Mouse (Mus musculus) CH12.LX (cell line): ENCODE measurements around the gene Uggt2. TPM values are rescaled to one million over a fixed set of nuclear protein-coding genes. Genes with fewer than 3 reads are reported as not detected.

Experiments
- DNase-seq: peaks from one replicate; pipeline ENCODE4 v3.0.0-alpha.2; 2013; ENCODE audit errors: extremely low read depth
- H3K27ac ChIP-seq: 2 replicates; pipeline ENCODE4 v1.5.1; 2012; ENCODE audit warnings: low read depth, mild to moderate bottlenecking, control low read depth, moderate library complexity; ENCODE audit not compliant: insufficient read depth
- H3K27me3 ChIP-seq: replicated peaks from 2 replicates; pipeline ENCODE3; 2012; ENCODE audit warnings: inconsistent platforms
- H3K36me3 ChIP-seq, 2 experiments: replicated peaks in 1 of 2; 2 replicates each; pipeline versions ENCODE3 to v1.6.1; 2012; ENCODE audit warnings: inconsistent platforms in 1 of 2, low read length in 1 of 2, mild to moderate bottlenecking in 1 of 2, mixed read lengths in 1 of 2, moderate library complexity in 1 of 2; ENCODE audit not compliant: control insufficient read depth in 1 of 2, insufficient read depth in 1 of 2
- H3K4me1 ChIP-seq, 2 experiments: 2 replicates each; pipeline ENCODE4 v1.6.1; 2012; ENCODE audit warnings: inconsistent platforms in 1 of 2, moderate library complexity in 1 of 2; ENCODE audit not compliant: insufficient read depth in 2 of 2, control insufficient read depth in 1 of 2
- H3K4me2 ChIP-seq: 2 replicates; pipeline ENCODE4 v1.6.1; 2012; ENCODE audit warnings: low read depth, mild to moderate bottlenecking, control low read depth; ENCODE audit not compliant: poor library complexity, insufficient read depth, severe bottlenecking
- H3K4me3 ChIP-seq, 3 experiments: fragments of 150-350 bp in 1 of 3; sonication (generic) in 1 of 3; replicated peaks in 1 of 3; 2 replicates each; pipeline versions ENCODE3 to v1.5.1; 2011 to 2012; ENCODE audit warnings: low read depth in 2 of 3, low read length in 2 of 3, mild to moderate bottlenecking in 2 of 3, moderate library complexity in 2 of 3, control low read depth in 1 of 3, improper control_type of control experiment in 1 of 3, inconsistent platforms in 1 of 3, mixed read lengths in 1 of 3; ENCODE audit not compliant: poor library complexity in 1 of 3
- H3K79me2 ChIP-seq: replicated peaks from 2 replicates; pipeline ENCODE4 v1.6.1; 2012; ENCODE audit warnings: mild to moderate bottlenecking, moderate library complexity; ENCODE audit not compliant: control insufficient read depth, poor library complexity, insufficient read depth, severe bottlenecking; ENCODE audit errors: extremely low read depth
- H3K9ac ChIP-seq: 2 replicates; pipeline ENCODE4 v1.6.1; 2012; ENCODE audit warnings: low read depth, mild to moderate bottlenecking, control low read depth, moderate library complexity; ENCODE audit not compliant: insufficient read depth
- H3K9me3 ChIP-seq: replicated peaks from 2 replicates; pipeline ENCODE3; 2012; ENCODE audit warnings: low read length, inconsistent platforms, mixed read lengths
- BHLHE40 ChIP-seq: IDR thresholded peaks from 2 replicates; pipeline ENCODE4 v1.6.1; 2011; ENCODE audit warnings: mild to moderate bottlenecking, low read depth, low read length, improper control_type of control experiment
- CHD1 ChIP-seq: IDR thresholded peaks from 2 replicates; pipeline ENCODE4 v1.6.1; 2012; ENCODE audit warnings: low read depth, low read length, improper control_type of control experiment, inconsistent platforms
- ELF1 ChIP-seq: IDR thresholded peaks from 2 replicates; pipeline ENCODE4 v1.6.1; 2014; ENCODE audit warnings: low read depth, mild to moderate bottlenecking, inconsistent platforms, low read length, improper control_type of control experiment
- GABPA ChIP-seq: IDR thresholded peaks from 2 replicates; pipeline ENCODE4 v1.6.1; 2012; ENCODE audit warnings: low read depth, low read length, improper control_type of control experiment, inconsistent platforms; ENCODE audit not compliant: insufficient replicate concordance
- HCFC1 ChIP-seq: IDR thresholded peaks from 2 replicates; pipeline ENCODE4 v1.6.1; 2012; ENCODE audit warnings: low read depth, mild to moderate bottlenecking, inconsistent platforms, low read length, improper control_type of control experiment
- IRF4 ChIP-seq: IDR thresholded peaks from 2 replicates; pipeline ENCODE4 v1.6.1; 2014; ENCODE audit warnings: low read depth, mild to moderate bottlenecking, inconsistent platforms, low read length, improper control_type of control experiment
- JUN ChIP-seq: IDR thresholded peaks from 2 replicates; pipeline ENCODE4 v1.6.1; 2011; ENCODE audit warnings: low read depth, mild to moderate bottlenecking, low read length, improper control_type of control experiment, moderate library complexity; ENCODE audit not compliant: insufficient read depth
- MAFK ChIP-seq: IDR thresholded peaks from 2 replicates; pipeline ENCODE4 v1.6.1; 2011; ENCODE audit warnings: low read length, improper control_type of control experiment; ENCODE audit not compliant: insufficient replicate concordance
- MAZ ChIP-seq: IDR thresholded peaks from 2 replicates; pipeline ENCODE4 v1.6.1; 2012; ENCODE audit warnings: low read depth, mild to moderate bottlenecking, inconsistent platforms, low read length, improper control_type of control experiment, moderate library complexity
- MEF2A ChIP-seq: IDR thresholded peaks from 2 replicates; pipeline ENCODE4 v1.6.1; 2014; ENCODE audit warnings: low read depth, mild to moderate bottlenecking, inconsistent platforms, low read length, improper control_type of control experiment, borderline replicate concordance
- MXI1 ChIP-seq: IDR thresholded peaks from 2 replicates; pipeline ENCODE4 v1.6.1; 2011; ENCODE audit warnings: mild to moderate bottlenecking, low read depth, low read length, improper control_type of control experiment
- NELFE ChIP-seq: IDR thresholded peaks from 2 replicates; pipeline ENCODE4 v1.6.1; 2011; ENCODE audit warnings: low read depth, low read length, improper control_type of control experiment
- PAX5 ChIP-seq: IDR thresholded peaks from 2 replicates; pipeline ENCODE4 v1.6.1; 2012; ENCODE audit warnings: low read length, inconsistent platforms, mixed read lengths
- POLR2A ChIP-seq: IDR thresholded peaks from 2 replicates; pipeline ENCODE4 v1.6.1; 2011; ENCODE audit warnings: low read depth, mild to moderate bottlenecking, improper control_type of control experiment, low read length
- SIN3A ChIP-seq: IDR thresholded peaks from 2 replicates; pipeline ENCODE4 v1.6.1; 2012; ENCODE audit warnings: low read length, improper control_type of control experiment, inconsistent platforms
- USF1 ChIP-seq: IDR thresholded peaks from 2 replicates; pipeline ENCODE4 v1.6.1; 2014; ENCODE audit warnings: low read depth, mild to moderate bottlenecking, inconsistent platforms, low read length, improper control_type of control experiment
- ZC3H11A ChIP-seq: IDR thresholded peaks from 2 replicates; pipeline ENCODE4 v1.6.1; 2012; ENCODE audit warnings: low read depth, mild to moderate bottlenecking, inconsistent platforms, low read length, improper control_type of control experiment
- dilution Hi-C: fragments of 300-500 bp; cut with MboI; formaldehyde crosslinking; loops from 2 replicates; pipeline ENCODE4 v1.14.3; 2020; ENCODE audit warnings: low sequenced_read_pairs; ENCODE audit not compliant: extremely low pct_unique_long_range_greater_than_20kb, extremely low pct_ligation_motif_present
- in situ Hi-C: fragments of 300-500 bp; cut with MboI; formaldehyde crosslinking; loops from 3 replicates; pipeline ENCODE4 v1.14.3; 2019; ENCODE audit warnings: low sequenced_read_pairs, low pct_ligation_motif_present, low pct_unique_long_range_greater_than_20kb, mixed read lengths
- polyA plus RNA-seq: library from polyadenylated mRNA; unstranded; fragments of >175 nt; gene quantifications from 2 replicates; pipeline ENCODE4 v1.2.1, GENCODE M21; 2012; ENCODE audit warnings: low read depth; ENCODE audit not compliant: insufficient read length
- total RNA-seq, 2 experiments: library from RNA; depleted of rRNA; stranded (reverse); fragments of 300-350 nt in 1 of 2; fragments of >200 nt in 1 of 2; gene quantifications; 2 replicates each; pipeline ENCODE4 v1.2.3; 2012 to 2014

The Uggt2 gene
- total and polyA plus RNA-seq, 3 experiments = 0.42 to 1.2 (median 1.0) TPM

GRCm38 (mm10) chr14:118979571-118980325 is 119.5 kb downstream of the Uggt2 start:
- no peaks in the 10 kb centered on the region for H3K4me1 ChIP-seq
- no peaks in the 10 kb centered on the region for H3K79me2 ChIP-seq
- peaks cover 25 to 74% of the 10 kb centered on the region in 2 experiments for H3K36me3 ChIP-seq
- in situ Hi-C loops (no loop called here), dilution Hi-C loops (no loop called here)
- H3K9me3 ChIP-seq = no peaks in the 10 kb centered on the region
- no peak overlapping the region for H3K4me2 ChIP-seq
- H3K27me3 ChIP-seq = no peaks in the 10 kb centered on the region
- DNase-seq = no peak
- no peak overlapping the region for H3K27ac ChIP-seq
- TF ChIP-seq JUN (no peak), SIN3A (no peak), HCFC1 (no peak), MAFK (no peak), MXI1 (no peak), IRF4 (no peak), GABPA (no peak), BHLHE40 (no peak)
- no peak overlapping the region for H3K9ac ChIP-seq
- H3K4me3 ChIP-seq = no peak overlapping the region

GRCm38 (mm10) chr14:118977136-118977816 is 122.0 kb downstream of the Uggt2 start:
- in situ Hi-C loops (no loop called here), dilution Hi-C loops (no loop called here)
- TF ChIP-seq ELF1 (no peak), PAX5 (no peak), ZC3H11A (no peak), IRF4 (no peak), MAZ (no peak), POLR2A (no peak), MAFK (no peak), MEF2A (no peak), USF1 (no peak), CHD1 (no peak), NELFE (no peak)
- no peak overlapping the region for H3K4me3 ChIP-seq
- H3K79me2 ChIP-seq = no peaks in the 10 kb centered on the region
- no peak for DNase-seq
- H3K4me2 ChIP-seq = no peak overlapping the region
- H3K9me3 ChIP-seq = no peaks in the 10 kb centered on the region
- H3K27ac ChIP-seq = no peak overlapping the region
- no peak overlapping the region for H3K9ac ChIP-seq
- H3K27me3 ChIP-seq = no peaks in the 10 kb centered on the region
- peaks cover 32 to 81% of the 10 kb centered on the region in 2 experiments for H3K36me3 ChIP-seq
- no peaks in the 10 kb centered on the region for H3K4me1 ChIP-seq
